In the genomic region with DNA sequence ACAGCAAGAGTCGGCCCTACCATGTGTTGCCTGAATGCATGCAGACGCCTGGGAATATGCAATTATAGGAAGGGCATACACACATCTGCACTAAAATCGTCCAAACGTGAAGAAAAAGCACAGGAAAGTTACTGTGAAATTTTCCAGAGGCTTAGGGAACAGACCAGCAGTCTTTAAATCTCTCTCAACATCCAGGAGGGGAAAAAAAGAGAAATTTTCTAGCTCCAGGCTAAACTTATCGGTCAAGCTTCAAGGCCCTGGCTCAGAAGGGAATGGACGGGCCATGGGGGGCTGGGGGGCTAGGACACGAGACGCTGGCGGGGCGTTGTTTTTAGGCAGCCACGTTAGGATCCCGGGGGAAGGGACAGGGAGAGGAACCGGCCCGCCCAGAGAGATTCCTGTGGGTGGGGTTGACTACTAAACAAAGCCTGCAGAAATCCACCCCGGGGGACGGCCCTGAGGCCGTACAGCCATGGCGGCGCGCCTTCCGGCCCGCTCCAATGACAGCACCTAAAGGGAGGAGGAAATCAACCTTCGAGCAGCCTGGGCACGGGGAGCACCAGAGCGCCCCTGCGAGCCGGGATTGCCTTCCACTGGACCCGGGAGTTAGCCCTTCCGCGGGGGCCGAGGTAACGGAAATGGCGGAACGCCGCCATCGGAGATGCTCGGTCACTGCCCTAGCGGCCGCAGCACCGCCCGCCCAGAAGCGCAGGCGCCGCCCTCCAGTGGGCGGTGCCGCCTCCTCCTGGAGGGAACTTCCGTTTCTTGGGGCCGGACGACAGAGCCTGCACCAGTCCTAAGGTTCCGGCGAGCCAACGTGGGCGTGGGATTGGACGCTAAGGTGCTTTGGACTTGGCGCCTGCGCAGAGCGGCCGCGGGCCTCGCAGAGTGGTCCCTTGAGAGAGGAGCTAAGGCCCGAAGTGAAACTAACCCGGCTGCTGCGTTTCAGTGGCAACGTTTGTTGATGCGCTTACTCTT, we compare ENCODE assay signal across 1 mouse cellular context.
A peak's percentile ranks its signal among the peaks of the same experiment; 100 is the strongest.
TF ChIP-seq lines count a peak whose summit lies in the region.

No protein-coding gene starts in this region.

TF ChIP-seq in CH12.LX, 34 proteins besides CTCF, POLR2A, EP300 and RAD21:
- TF ChIP-seq ETS1 (conservative IDR thresholded peaks at IDR 0.05; ENCODE audit: low read depth, low read length) (no peak; the same call in 1 of the 2 replicates), KAT2A (IDR thresholded peaks at IDR 0.05; ENCODE audit: insufficient replicate concordance, low read length) (0 out of 2 replicates have a peak, but pooled peaks have one; percentile 20), NRF1 (IDR thresholded peaks at IDR 0.05; ENCODE audit: low read depth, low read length) (peak; percentile 90), ZMIZ1 (IDR thresholded peaks at IDR 0.05; ENCODE audit: low read depth, low read length) (peak; percentile 49; the same call in 1 of the 2 replicates), IRF4 (IDR thresholded peaks at IDR 0.05; ENCODE audit: low read depth, low read length) (0 out of 2 replicates have a peak, but pooled peaks have one; percentile 42), CHD1 (IDR thresholded peaks at IDR 0.05; ENCODE audit: low read depth, low read length) (0 out of 2 replicates have a peak, but pooled peaks have one; percentile 29), TBP (conservative IDR thresholded peaks at IDR 0.05; ENCODE audit: low read depth, low read length) (peak; percentile 50), POLR2AphosphoS2 (IDR thresholded peaks at IDR 0.05; ENCODE audit: low read depth, low read length) (0 out of 2 replicates have a peak, but pooled peaks have one; percentile 58), MAX (IDR thresholded peaks at IDR 0.05; ENCODE audit: low read length) (0 out of 2 replicates have a peak, but pooled peaks have one; percentile 18), ELF1 (IDR thresholded peaks at IDR 0.05; ENCODE audit: low read depth, low read length) (peak; percentile 65; the same call in 1 of the 2 replicates), MEF2A (IDR thresholded peaks at IDR 0.05; ENCODE audit: borderline replicate concordance, low read depth, low read length) (peak; percentile 26; the same call in 1 of the 2 replicates), NELFE (IDR thresholded peaks at IDR 0.05; ENCODE audit: low read depth, low read length) (peak; percentile 72), PAX5 (IDR thresholded peaks at IDR 0.05; ENCODE audit: low read length) (no peak), ZKSCAN1 (IDR thresholded peaks at IDR 0.05; ENCODE audit: borderline replicate concordance, low read depth, low read length) (no peak), HCFC1 (IDR thresholded peaks at IDR 0.05; ENCODE audit: low read depth, low read length) (peak; percentile 69), MAFK (IDR thresholded peaks at IDR 0.05; ENCODE audit: insufficient replicate concordance, low read length) (no peak), GABPA (IDR thresholded peaks at IDR 0.05; ENCODE audit: insufficient replicate concordance, low read depth, low read length) (no peak), TCF12 (IDR thresholded peaks at IDR 0.05; ENCODE audit: low read depth, low read length) (peak; percentile 47; the same call in 1 of the 2 replicates), USF1 (IDR thresholded peaks at IDR 0.05; ENCODE audit: low read depth, low read length) (no peak)
